Mouse (Mus musculus): Measurements from ENCODE around the gene Tjp3. TPM values are rescaled to one million over a fixed set of nuclear protein-coding genes. Genes with fewer than 3 reads are reported as not detected.
A peak's percentile ranks its signal among the peaks of the same experiment; 100 is the strongest.

The Tjp3 gene
- polyA plus RNA-seq, 1 experiment = 0.51 TPM

DNA sequence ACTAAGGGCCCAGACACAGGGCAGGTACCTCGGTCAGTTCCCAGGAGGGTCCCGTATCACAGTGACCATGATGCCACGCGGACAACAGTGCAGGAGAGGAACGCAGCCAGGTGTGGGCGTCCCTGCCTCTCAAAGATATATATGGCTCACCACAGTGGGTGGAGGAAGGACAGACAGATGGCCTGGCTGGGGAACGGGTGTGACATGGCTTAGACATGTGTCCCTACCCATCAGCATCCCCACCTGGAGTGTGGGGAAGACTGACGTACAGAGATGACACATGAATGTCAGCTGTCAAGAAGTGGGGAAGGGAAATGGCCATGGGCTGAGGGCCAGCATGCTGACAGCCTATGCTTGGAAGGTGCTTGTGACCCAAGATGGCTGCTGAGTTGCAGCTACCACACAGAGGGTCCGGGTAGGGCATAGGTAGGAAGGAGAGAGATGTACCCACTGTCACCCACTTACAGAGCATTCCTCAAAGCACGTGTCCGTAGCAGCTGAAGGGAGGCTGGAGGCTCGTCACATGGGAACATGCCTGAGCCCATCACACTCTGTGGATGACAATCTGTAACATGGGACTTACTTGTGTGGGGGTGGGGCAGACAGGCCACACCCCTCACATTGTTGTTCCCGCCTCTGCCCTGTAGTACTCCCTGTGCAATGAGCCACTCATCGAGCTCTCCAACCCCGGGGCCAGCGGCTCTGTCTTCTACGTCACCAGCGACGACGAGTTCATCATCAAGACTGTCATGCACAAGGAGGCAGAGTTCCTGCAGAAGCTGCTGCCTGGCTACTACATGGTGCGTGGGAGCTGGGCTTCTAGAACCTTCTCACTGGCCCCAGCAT, 15.7 kb upstream of the Tjp3 start:
- peak in 1 of 2 experiments; percentile 40 for DNase-seq
- Histone ChIP-seq H3K27ac (ENCODE audit: insufficient read depth, low read length) (no peak overlapping the region), H3K4me3 (replicated peaks; ENCODE audit: insufficient read depth, low read depth, low read length) (no peak overlapping the region), H3K27me3 (ENCODE audit: control insufficient read depth, insufficient read depth, low read length) (no peaks in the 10 kb centered on the region), H3K4me1 (ENCODE audit: control insufficient read depth, insufficient read depth, low read length) (peaks cover 49% of the 10 kb centered on the region)
- WGBS = 50% methylated on average over 21 of the region's 21 CpGs
- TF ChIP-seq CTCF (IDR thresholded peaks at IDR 0.05; ENCODE audit: borderline replicate concordance, insufficient read depth, low read depth, low read length) (no peak), POLR2A (IDR thresholded peaks at IDR 0.05; ENCODE audit: borderline replicate concordance, insufficient read depth, low read length) (no peak)

GRCm38 (mm10) chr10:81306173-81306668, 14.8 kb upstream of the Tjp3 start:
- Histone ChIP-seq H3K4me3 (replicated peaks; ENCODE audit: insufficient read depth, low read depth, low read length) (no peak overlapping the region), H3K4me1 (ENCODE audit: control insufficient read depth, insufficient read depth, low read length) (peaks cover 56% of the 10 kb centered on the region), H3K27ac (ENCODE audit: insufficient read depth, low read length) (no peak overlapping the region), H3K27me3 (ENCODE audit: control insufficient read depth, insufficient read depth, low read length) (no peaks in the 10 kb centered on the region)
- WGBS = 52% methylated on average over 12 of the region's 12 CpGs
- DNase-seq = peak in 1 of 2 experiments; percentile 48
- no peak for TF ChIP-seq CTCF (IDR thresholded peaks at IDR 0.05; ENCODE audit: borderline replicate concordance, insufficient read depth, low read depth, low read length)
- no peak for TF ChIP-seq POLR2A (IDR thresholded peaks at IDR 0.05; ENCODE audit: borderline replicate concordance, insufficient read depth, low read length)

- 21% methylated on average over 14 of the region's 14 CpGs for WGBS
- peak overlapping the region; percentile 65; the same call in 1 of the 2 replicates for H3K27ac ChIP-seq (ENCODE audit: insufficient read depth, low read length)
- peaks cover 61% of the 10 kb centered on the region for H3K4me1 ChIP-seq (ENCODE audit: control insufficient read depth, insufficient read depth, low read length)
- TF ChIP-seq POLR2A (IDR thresholded peaks at IDR 0.05; ENCODE audit: borderline replicate concordance, insufficient read depth, low read length) (no peak), CTCF (IDR thresholded peaks at IDR 0.05; ENCODE audit: borderline replicate concordance, insufficient read depth, low read depth, low read length) (no peak)
- no peak overlapping the region for H3K4me3 ChIP-seq (replicated peaks; ENCODE audit: insufficient read depth, low read depth, low read length)
- H3K27me3 ChIP-seq (ENCODE audit: control insufficient read depth, insufficient read depth, low read length) = no peaks in the 10 kb centered on the region
- DNase-seq = peak; percentile 73
These were observed 14.3 kb upstream of the Tjp3 start for GRCm38 (mm10) chr10:81305663-81306062.

DNA sequence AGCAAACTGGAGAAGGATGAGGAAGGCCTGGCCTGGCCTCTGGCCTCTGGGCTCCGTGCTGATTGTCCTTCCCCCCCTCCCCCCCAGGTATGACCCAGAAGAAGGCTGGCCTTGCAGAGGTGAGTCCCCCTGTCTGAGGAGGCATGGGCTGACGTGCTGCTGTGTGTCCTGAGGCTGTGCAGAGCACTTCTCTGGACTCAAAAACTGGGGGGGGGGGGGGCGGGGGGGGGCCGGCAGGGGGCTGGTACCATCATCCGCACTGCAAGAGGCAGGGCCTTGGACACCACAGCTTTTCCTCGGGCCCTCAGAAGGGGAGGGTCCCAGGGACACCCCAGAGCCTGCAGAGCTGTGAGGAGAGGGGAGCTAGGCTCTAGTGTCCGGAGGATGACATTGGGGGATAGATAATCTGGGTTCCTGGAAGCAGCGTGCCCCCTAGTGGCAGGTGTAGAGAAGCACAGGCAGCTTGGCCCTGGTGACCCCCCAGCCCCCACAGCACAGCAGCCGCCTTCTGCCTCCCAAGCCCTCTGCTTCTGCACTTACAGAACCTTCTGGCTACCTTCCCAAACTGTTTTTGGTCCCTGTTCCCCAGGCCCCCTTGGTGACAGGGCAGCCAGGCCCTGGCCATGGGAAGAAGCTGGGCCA, 13.3 kb upstream of the Tjp3 start:
- WGBS = 9% methylated on average over 9 of the region's 9 CpGs
- TF ChIP-seq CTCF (IDR thresholded peaks at IDR 0.05; ENCODE audit: borderline replicate concordance, insufficient read depth, low read depth, low read length) = peak; percentile 97
- no peak for TF ChIP-seq POLR2A (IDR thresholded peaks at IDR 0.05; ENCODE audit: borderline replicate concordance, insufficient read depth, low read length)
- peak; percentile 71 to 80 for DNase-seq
- H3K4me1 ChIP-seq (ENCODE audit: control insufficient read depth, insufficient read depth, low read length) = peaks cover 71% of the 10 kb centered on the region
- peak overlapping the region; percentile 65 for H3K27ac ChIP-seq (ENCODE audit: insufficient read depth, low read length)
- H3K4me3 ChIP-seq (replicated peaks; ENCODE audit: insufficient read depth, low read depth, low read length) = peak overlapping the region; percentile 18
- no peaks in the 10 kb centered on the region for H3K27me3 ChIP-seq (ENCODE audit: control insufficient read depth, insufficient read depth, low read length)

- DNase-seq = no peak
- Histone ChIP-seq H3K27me3 (ENCODE audit: control insufficient read depth, insufficient read depth, low read length) (no peaks in the 10 kb centered on the region), H3K4me3 (replicated peaks; ENCODE audit: insufficient read depth, low read depth, low read length) (no peak overlapping the region), H3K4me1 (ENCODE audit: control insufficient read depth, insufficient read depth, low read length) (peaks cover 80% of the 10 kb centered on the region), H3K27ac (ENCODE audit: insufficient read depth, low read length) (peak overlapping the region; percentile 86)
- TF ChIP-seq CTCF (IDR thresholded peaks at IDR 0.05; ENCODE audit: borderline replicate concordance, insufficient read depth, low read depth, low read length) (no peak), POLR2A (IDR thresholded peaks at IDR 0.05; ENCODE audit: borderline replicate concordance, insufficient read depth, low read length) (no peak)
- WGBS = 39% methylated on average over 7 of the region's 7 CpGs
These were observed 12.4 kb upstream of the Tjp3 start for GRCm38 (mm10) chr10:81303761-81304160.

DNA sequence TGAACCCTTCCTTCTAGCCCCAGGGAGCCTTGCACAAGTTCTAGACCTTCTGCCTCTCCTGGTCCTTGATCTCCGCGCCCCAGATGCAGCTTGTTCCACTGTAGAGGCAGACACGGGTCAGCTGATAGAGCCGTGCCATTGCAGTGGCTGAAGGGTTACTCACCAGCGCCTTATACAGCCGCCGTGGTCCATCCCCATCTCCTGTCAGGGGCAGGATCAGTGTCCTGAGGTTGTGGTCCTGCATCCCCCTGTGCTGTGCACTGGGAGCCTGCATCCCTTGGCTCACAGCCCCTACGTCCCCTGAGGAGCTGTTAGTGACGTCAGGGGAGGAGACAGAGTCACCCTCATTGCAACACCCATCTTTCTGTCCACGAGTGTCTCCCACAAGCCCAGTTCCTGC, 11.9 kb upstream of the Tjp3 start:
- Histone ChIP-seq H3K27me3 (ENCODE audit: control insufficient read depth, insufficient read depth, low read length) (no peaks in the 10 kb centered on the region), H3K27ac (ENCODE audit: insufficient read depth, low read length) (peak overlapping the region; percentile 86), H3K4me1 (ENCODE audit: control insufficient read depth, insufficient read depth, low read length) (peaks cover 85% of the 10 kb centered on the region), H3K4me3 (replicated peaks; ENCODE audit: insufficient read depth, low read depth, low read length) (peak overlapping the region; percentile 26)
- TF ChIP-seq POLR2A (IDR thresholded peaks at IDR 0.05; ENCODE audit: borderline replicate concordance, insufficient read depth, low read length) (no peak), CTCF (IDR thresholded peaks at IDR 0.05; ENCODE audit: borderline replicate concordance, insufficient read depth, low read depth, low read length) (no peak)
- WGBS = 19% methylated on average over 10 of the region's 10 CpGs
- peak in 1 of 2 experiments; percentile 56 for DNase-seq

DNA sequence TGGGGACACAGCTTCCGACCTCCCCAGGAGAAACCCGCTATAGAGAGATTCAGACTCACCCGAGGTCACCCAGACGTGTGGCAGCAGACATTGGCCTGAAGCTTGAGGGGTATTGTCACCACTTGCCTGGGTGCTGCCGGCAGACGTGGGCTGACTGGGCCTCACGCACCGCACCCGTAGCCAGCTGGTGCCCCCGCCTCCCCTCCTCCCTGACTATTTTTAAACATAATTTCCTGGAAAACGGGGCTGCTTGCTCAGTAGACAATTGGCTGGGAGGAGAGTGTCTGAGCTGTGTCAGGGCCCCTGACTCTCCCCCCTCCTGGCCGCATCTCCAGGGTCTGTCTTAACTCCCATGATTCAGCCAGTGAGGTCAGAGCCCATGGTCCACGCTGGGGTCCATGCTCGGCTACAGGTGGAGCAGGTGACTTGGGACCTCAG, 11.4 kb upstream of the Tjp3 start:
- Histone ChIP-seq H3K4me1 (ENCODE audit: control insufficient read depth, insufficient read depth, low read length) (peaks cover 90% of the 10 kb centered on the region), H3K27me3 (ENCODE audit: control insufficient read depth, insufficient read depth, low read length) (no peaks in the 10 kb centered on the region), H3K27ac (ENCODE audit: insufficient read depth, low read length) (peak overlapping the region; percentile 86), H3K4me3 (replicated peaks; ENCODE audit: insufficient read depth, low read depth, low read length) (peak overlapping the region; percentile 26)
- DNase-seq = peak; percentile 63 to 70
- TF ChIP-seq CTCF (IDR thresholded peaks at IDR 0.05; ENCODE audit: borderline replicate concordance, insufficient read depth, low read depth, low read length) = no peak
- TF ChIP-seq POLR2A (IDR thresholded peaks at IDR 0.05; ENCODE audit: borderline replicate concordance, insufficient read depth, low read length) = no peak
- WGBS = 15% methylated on average over 14 of the region's 14 CpGs

All from cerebellum, adult 2 months (tissue).